Mouse (Mus musculus) liver, embryonic 15.5 days (tissue): ENCODE measurements around the gene Cc2d2a. TPM values are rescaled to one million over a fixed set of nuclear protein-coding genes. Genes with fewer than 3 reads are reported as not detected.

ENCODE experiments used
- ATAC-seq: fragments of 200-750 bp; cut with Nextera tagmentation; 2 replicates; pipeline ENCODE4 v1.8.0; 2017; ENCODE audit warnings: moderate number of reproducible peaks, mild to moderate bottlenecking, moderate library complexity; ENCODE audit not compliant: insufficient read depth
- H3K27ac ChIP-seq: fragments of 300-500 bp; sonication (generic); replicated peaks from 2 replicates; pipeline ENCODE4 v1.5.1; 2015; ENCODE audit warnings: mild to moderate bottlenecking, inconsistent platforms
- H3K27me3 ChIP-seq: fragments of 300-500 bp; sonication (generic); 2 replicates; pipeline ENCODE4 v1.6.1; 2015; ENCODE audit warnings: mild to moderate bottlenecking, inconsistent platforms
- H3K36me3 ChIP-seq: fragments of 300-500 bp; sonication (generic); replicated peaks from 2 replicates; pipeline ENCODE4 v1.6.1; 2015; ENCODE audit warnings: moderate library complexity, mild to moderate bottlenecking, inconsistent platforms
- H3K4me1 ChIP-seq: fragments of 300-500 bp; sonication (generic); replicated peaks from 2 replicates; pipeline ENCODE4 v1.6.1; 2015; ENCODE audit warnings: inconsistent platforms
- H3K4me2 ChIP-seq: fragments of 300-500 bp; sonication (generic); 2 replicates; pipeline ENCODE4 v1.6.1; 2015; ENCODE audit warnings: moderate library complexity, mild to moderate bottlenecking, inconsistent platforms
- H3K4me3 ChIP-seq: fragments of 300-500 bp; sonication (generic); replicated peaks from 2 replicates; pipeline ENCODE4 v1.5.1; 2015; ENCODE audit warnings: mild to moderate bottlenecking, inconsistent platforms
- H3K9ac ChIP-seq: fragments of 300-500 bp; sonication (generic); 2 replicates; pipeline ENCODE4 v1.6.1; 2015; ENCODE audit warnings: moderate library complexity, mild to moderate bottlenecking, inconsistent platforms
- H3K9me3 ChIP-seq: fragments of 300-500 bp; sonication (generic); replicated peaks from 2 replicates; pipeline ENCODE4 v1.6.1; 2016; ENCODE audit warnings: inconsistent platforms
- WGBS: fragments of 180-500 bp; shearing (Covaris S2); methylation state at CpG from one replicate; pipeline ENCODE4 v1.1.7; 2015; ENCODE audit warnings: mixed read lengths; ENCODE audit not compliant: insufficient replicate concordance; 5-methylcytosine and 5-hydroxymethylcytosine counted together
- polyA plus RNA-seq: library from polyadenylated mRNA; unstranded; fragments of >200 nt; fragmentation: Nextera tagmentation; extraction: Ambion mirVana; gene quantifications from 2 replicates; pipeline ENCODE4 v1.2.1, GENCODE M21; 2015

Cc2d2a gene
- polyA plus RNA-seq, 1 experiment from 2014 or later: 1.3 TPM

GRCm38 (mm10) chr5:43732381-43732780, 70.2 kb downstream of the Cc2d2a start:
- 67% methylated on average over 8 of the region's 8 CpGs for WGBS

GRCm38 (mm10) chr5:43744187-43744586, 82.0 kb downstream of the Cc2d2a start:
- WGBS: 75% methylated on average over 1 of the region's 1 CpGs
- no peak overlapping the region for H3K27ac ChIP-seq

More at GRCm38 (mm10) chr5:43732381-43732780, 70.2 kb downstream of the Cc2d2a start:
- no peaks in the 10 kb centered on the region for H3K4me1 ChIP-seq
- no peak overlapping the region for H3K27ac ChIP-seq
- H3K9me3 ChIP-seq: no peaks in the 10 kb centered on the region
- H3K27me3 ChIP-seq: no peaks in the 10 kb centered on the region
- no peak overlapping the region for H3K4me3 ChIP-seq
- no peaks in the 10 kb centered on the region for H3K36me3 ChIP-seq
- no peak overlapping the region for H3K9ac ChIP-seq
- H3K4me2 ChIP-seq: no peak overlapping the region
- ATAC-seq: no peak

DNA sequence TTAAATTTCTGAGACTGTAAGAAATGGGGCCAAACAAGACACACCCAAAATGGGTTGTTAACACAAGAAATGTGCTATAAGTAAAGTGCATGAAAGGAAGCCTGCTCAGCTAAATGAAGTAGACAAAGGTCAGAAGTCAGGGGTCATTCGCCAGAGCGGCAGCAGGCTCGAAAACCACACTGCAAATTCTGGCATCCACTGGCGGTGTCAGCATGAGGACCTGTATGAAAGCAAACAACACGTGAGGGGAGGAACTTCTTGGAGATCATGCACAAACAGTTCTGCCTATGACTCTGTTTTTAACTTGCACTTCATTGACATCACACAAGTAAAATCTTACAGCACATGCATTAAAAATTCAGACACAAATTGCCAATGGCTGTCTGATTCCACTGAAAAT, 83.0 kb downstream of the Cc2d2a start:
- H3K4me3 ChIP-seq: no peak overlapping the region
- no peak overlapping the region for H3K9ac ChIP-seq
- no peak for ATAC-seq
- 63% methylated on average over 5 of the region's 5 CpGs for WGBS
- peaks cover 10% of the 10 kb centered on the region for H3K36me3 ChIP-seq
- no peak overlapping the region for H3K27ac ChIP-seq
- no peaks in the 10 kb centered on the region for H3K27me3 ChIP-seq
- no peaks in the 10 kb centered on the region for H3K4me1 ChIP-seq
- H3K4me2 ChIP-seq: no peak overlapping the region
- no peaks in the 10 kb centered on the region for H3K9me3 ChIP-seq

More at GRCm38 (mm10) chr5:43744187-43744586, 82.0 kb downstream of the Cc2d2a start:
- H3K9ac ChIP-seq: no peak overlapping the region
- no peak overlapping the region for H3K4me2 ChIP-seq
- H3K36me3 ChIP-seq: peaks cover 6% of the 10 kb centered on the region
- no peak for ATAC-seq
- H3K27me3 ChIP-seq: no peaks in the 10 kb centered on the region
- H3K4me3 ChIP-seq: no peak overlapping the region
- no peaks in the 10 kb centered on the region for H3K4me1 ChIP-seq
- no peaks in the 10 kb centered on the region for H3K9me3 ChIP-seq

- no peak overlapping the region for H3K4me3 ChIP-seq
- no peaks in the 10 kb centered on the region for H3K27me3 ChIP-seq
- 75% methylated on average over 4 of the region's 4 CpGs for WGBS
- no peaks in the 10 kb centered on the region for H3K9me3 ChIP-seq
- H3K9ac ChIP-seq: no peak overlapping the region
- no peak overlapping the region for H3K27ac ChIP-seq
- H3K4me1 ChIP-seq: no peaks in the 10 kb centered on the region
- H3K4me2 ChIP-seq: no peak overlapping the region
- ATAC-seq: no peak
- H3K36me3 ChIP-seq: peaks cover 12% of the 10 kb centered on the region
Observed at GRCm38 (mm10) chr5:43748039-43748438, 85.9 kb downstream of the Cc2d2a start.

DNA sequence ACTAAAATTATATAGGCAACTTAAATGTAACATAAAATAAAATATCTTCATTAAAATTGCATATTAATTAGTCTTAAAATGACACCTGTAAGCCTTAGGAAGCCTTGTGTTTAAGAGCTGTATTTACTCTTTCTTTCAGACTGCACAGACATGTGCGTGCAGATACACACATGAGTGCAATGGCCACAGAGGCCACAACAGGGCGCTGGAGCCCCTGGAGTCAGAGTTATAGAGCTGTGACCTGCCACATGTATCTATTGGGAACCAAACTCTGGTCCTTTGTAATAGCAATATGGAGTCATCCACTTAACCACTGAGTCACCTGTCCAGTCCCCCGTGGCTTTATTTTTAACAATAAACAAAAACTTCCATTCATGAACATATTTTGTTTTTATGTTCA, 86.9 kb downstream of the Cc2d2a start:
- WGBS: 60% methylated on average over 3 of the region's 3 CpGs
- no peaks in the 10 kb centered on the region for H3K27me3 ChIP-seq
- no peak overlapping the region for H3K9ac ChIP-seq
- no peaks in the 10 kb centered on the region for H3K4me1 ChIP-seq
- no peak overlapping the region for H3K4me3 ChIP-seq
- ATAC-seq: no peak
- peaks cover 12% of the 10 kb centered on the region for H3K36me3 ChIP-seq
- no peak overlapping the region for H3K27ac ChIP-seq
- no peaks in the 10 kb centered on the region for H3K9me3 ChIP-seq
- no peak overlapping the region for H3K4me2 ChIP-seq

GRCm38 (mm10) chr5:43770618-43771354, 108.6 kb downstream of the Cc2d2a start:
- H3K4me2 ChIP-seq: no peak overlapping the region
- H3K4me3 ChIP-seq: no peak overlapping the region
- no peak overlapping the region for H3K9ac ChIP-seq
- no peaks in the 10 kb centered on the region for H3K9me3 ChIP-seq
- 49% methylated on average over 3 of the region's 3 CpGs for WGBS
- H3K27me3 ChIP-seq: no peaks in the 10 kb centered on the region
- ATAC-seq: no peak
- H3K4me1 ChIP-seq: no peaks in the 10 kb centered on the region
- no peak overlapping the region for H3K27ac ChIP-seq
- H3K36me3 ChIP-seq: peaks cover 22% of the 10 kb centered on the region

GRCm38 (mm10) chr5:43771555-43771954, 109.4 kb downstream of the Cc2d2a start:
- Histone ChIP-seq H3K9ac (no peak overlapping the region), H3K9me3 (no peaks in the 10 kb centered on the region), H3K27me3 (no peaks in the 10 kb centered on the region), H3K4me2 (no peak overlapping the region), H3K36me3 (peaks cover 22% of the 10 kb centered on the region), H3K4me1 (0 out of 2 replicates have a peak, but pooled peaks cover 4% of the 10 kb centered on the region), H3K4me3 (no peak overlapping the region), H3K27ac (no peak overlapping the region)
- no peak for ATAC-seq
- 76% methylated on average over 3 of the region's 3 CpGs for WGBS

DNA sequence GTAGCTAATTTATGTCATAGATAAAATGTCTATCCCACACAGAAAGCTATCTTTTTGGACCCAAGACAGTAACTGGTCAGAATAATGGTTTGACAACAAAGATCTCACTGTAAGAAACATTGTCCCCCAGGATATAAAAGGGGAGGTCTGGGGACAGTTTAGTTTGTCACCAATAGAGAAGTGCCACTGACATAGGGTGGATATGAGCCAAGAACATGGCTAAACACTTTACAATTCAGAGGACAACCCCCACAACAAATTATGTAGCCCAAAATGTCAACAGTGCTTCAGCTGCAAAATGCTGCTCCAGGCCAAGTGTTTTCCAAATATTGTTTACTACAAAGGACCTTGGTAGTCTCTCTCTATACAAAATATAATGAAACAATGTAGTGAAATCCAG, 114.3 kb downstream of the Cc2d2a start:
- Histone ChIP-seq H3K9me3 (no peaks in the 10 kb centered on the region), H3K36me3 (no peaks in the 10 kb centered on the region; the same call in 1 of the 2 replicates), H3K9ac (no peak overlapping the region), H3K4me1 (peaks cover 29% of the 10 kb centered on the region), H3K4me3 (no peak overlapping the region), H3K4me2 (no peak overlapping the region), H3K27ac (no peak overlapping the region), H3K27me3 (no peaks in the 10 kb centered on the region)
- no peak for ATAC-seq

GRCm38 (mm10) chr5:43776993-43777392, 114.8 kb downstream of the Cc2d2a start:
- no peak overlapping the region for H3K4me2 ChIP-seq
- WGBS: 17% methylated on average over 1 of the region's 1 CpGs

GRCm38 (mm10) chr5:43778583-43778982, 116.4 kb downstream of the Cc2d2a start:
- H3K36me3 ChIP-seq: no peaks in the 10 kb centered on the region
- H3K9ac ChIP-seq: no peak overlapping the region
- H3K27ac ChIP-seq: no peak overlapping the region
- no peaks in the 10 kb centered on the region for H3K27me3 ChIP-seq
- no peak overlapping the region for H3K4me3 ChIP-seq
- H3K4me2 ChIP-seq: no peak overlapping the region
- no peaks in the 10 kb centered on the region for H3K9me3 ChIP-seq
- 32% methylated on average over 3 of the region's 3 CpGs for WGBS
- no peak for ATAC-seq
- H3K4me1 ChIP-seq: peaks cover 36% of the 10 kb centered on the region

More at GRCm38 (mm10) chr5:43776993-43777392, 114.8 kb downstream of the Cc2d2a start:
- no peaks in the 10 kb centered on the region; the same call in 1 of the 2 replicates for H3K36me3 ChIP-seq
- ATAC-seq: no peak
- H3K27ac ChIP-seq: no peak overlapping the region
- no peaks in the 10 kb centered on the region for H3K9me3 ChIP-seq
- no peaks in the 10 kb centered on the region for H3K27me3 ChIP-seq
- H3K4me3 ChIP-seq: no peak overlapping the region
- H3K9ac ChIP-seq: no peak overlapping the region
- peaks cover 29% of the 10 kb centered on the region for H3K4me1 ChIP-seq

DNA sequence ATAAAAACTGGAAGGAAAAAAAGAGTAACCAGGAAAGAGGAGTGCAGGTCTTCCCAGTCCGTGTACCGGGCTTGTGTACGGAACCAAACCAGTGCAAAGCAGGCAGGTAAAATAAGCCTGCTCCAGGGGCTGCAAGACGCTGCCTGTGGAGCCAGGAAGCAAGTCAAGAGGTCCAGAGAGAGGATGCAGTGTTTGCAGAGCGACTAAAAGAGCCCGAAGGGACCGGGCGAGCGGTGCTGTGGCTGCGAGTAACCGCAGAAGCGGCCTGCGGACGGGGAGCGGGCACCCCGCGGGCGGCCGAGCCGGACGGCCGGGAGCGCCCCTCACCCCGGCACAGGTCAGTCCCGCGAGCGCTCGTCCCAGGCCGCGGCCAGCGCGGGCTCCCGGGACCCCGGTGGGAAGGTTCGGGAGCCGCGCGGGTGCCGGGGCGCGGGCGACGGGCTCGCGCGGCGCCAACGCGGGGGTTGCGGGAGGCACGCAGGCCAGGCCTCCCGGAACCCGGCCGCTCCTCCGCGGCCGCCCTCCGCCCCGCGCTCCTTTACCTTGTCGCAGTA, 119.4 kb downstream of the Cc2d2a start:
- ATAC-seq: peak; percentile 63

More for the DNA sequence above, 119.4 kb downstream of the Cc2d2a start:
- peak overlapping the region; percentile 77 for H3K27ac ChIP-seq
- no peaks in the 10 kb centered on the region for H3K27me3 ChIP-seq
- H3K4me2 ChIP-seq: peak overlapping the region; percentile 91
- under 1% methylated on average over 56 of the region's 61 CpGs for WGBS
- peak overlapping the region; percentile 92 for H3K9ac ChIP-seq
- no peaks in the 10 kb centered on the region for H3K9me3 ChIP-seq
- peak overlapping the region; percentile 90 for H3K4me3 ChIP-seq
- no peaks in the 10 kb centered on the region for H3K36me3 ChIP-seq
- H3K4me1 ChIP-seq: peaks cover 32% of the 10 kb centered on the region
